Mouse (Mus musculus) effector memory CD4-positive, alpha-beta T cell, adult 5 months (primary cell): ENCODE data around the gene Cops3. TPM values are rescaled to one million over a fixed set of nuclear protein-coding genes. Genes with fewer than 3 reads are reported as not detected.

ENCODE experiments used
- polyA plus RNA-seq: library from polyadenylated mRNA; unstranded; fragments of 100-300 nt; shearing (Covaris generic); gene quantifications from one replicate; pipeline ENCODE4 v1.2.1, GENCODE M21; 2017

Cops3 gene
- 81.7 TPM for polyA plus RNA-seq

GRCm38 (mm10) chr11:59839459-59840126 is at the start of gene Cops3:
Gene Cops3 (minus strand): TSS chr11:59839838.

DNA sequence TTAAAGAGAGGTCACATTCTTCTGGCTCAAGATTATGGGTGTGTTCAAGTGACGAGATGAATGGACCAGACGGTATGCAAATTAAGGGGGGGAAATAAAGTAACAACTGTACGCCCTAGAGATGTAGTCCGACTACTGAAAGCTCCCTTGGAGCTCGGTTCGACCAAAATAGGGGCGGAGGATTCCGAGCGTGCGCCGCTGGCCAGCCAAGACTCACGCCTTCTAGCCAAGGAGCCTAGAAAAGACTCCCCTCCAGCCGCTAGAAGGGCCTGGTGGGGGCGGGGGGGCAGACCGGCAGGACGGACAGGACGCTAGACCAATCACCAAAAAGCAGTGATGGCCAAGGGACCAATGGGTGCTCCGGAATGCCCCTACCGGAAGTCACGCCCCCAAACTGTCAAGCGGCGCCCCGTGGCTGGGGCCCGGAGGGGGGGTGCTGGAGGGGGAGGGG is 605 bp downstream of the Cops3 start, which contains the start of gene Nt5m:
Gene Nt5m (plus strand): TSS at position 440 of the 451 bp plus-strand sequence.

DNA sequence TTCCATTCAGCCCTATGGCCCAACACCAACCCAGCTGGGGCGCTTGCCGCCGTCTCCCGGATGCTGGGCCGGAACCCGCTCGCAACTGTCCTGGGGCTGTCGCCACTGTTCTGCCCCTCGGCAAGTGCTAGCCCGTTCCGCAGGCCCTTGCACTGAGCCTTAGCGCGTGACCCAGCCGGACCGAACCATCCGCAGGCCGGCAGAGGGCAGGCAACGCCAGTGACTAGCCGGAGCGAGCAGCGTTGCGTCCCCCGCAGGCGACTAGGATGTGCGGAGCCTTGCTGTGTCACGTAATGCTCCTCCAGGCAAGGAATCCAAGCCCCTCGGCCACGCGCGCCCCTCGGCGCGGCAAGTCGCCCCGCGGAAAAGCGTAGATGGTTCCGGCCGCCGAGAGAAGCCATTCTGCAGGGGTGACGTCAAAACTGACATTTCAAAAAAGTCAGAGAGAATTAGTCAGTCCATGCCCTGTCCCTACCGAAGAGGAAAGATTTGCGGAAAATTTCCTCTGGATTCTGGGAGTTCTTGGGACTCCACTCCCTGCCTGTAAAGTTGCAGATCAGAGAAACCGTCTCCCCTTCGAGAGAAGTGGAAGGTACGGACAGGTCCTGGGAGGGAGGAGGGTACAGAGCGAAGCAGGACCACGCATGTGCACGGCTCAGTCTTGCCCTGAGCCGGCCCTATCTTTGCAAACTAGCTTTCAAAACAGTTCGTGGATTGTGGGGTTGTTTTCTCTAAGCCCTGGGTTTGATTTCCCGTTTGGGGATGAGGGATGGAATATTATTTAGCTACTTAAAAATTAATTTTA is 29.8 kb downstream of the Cops3 start, which contains the start of gene Flcn:
Gene Flcn (minus strand): TSS at position 347 of the 805 bp plus-strand sequence.

DNA sequence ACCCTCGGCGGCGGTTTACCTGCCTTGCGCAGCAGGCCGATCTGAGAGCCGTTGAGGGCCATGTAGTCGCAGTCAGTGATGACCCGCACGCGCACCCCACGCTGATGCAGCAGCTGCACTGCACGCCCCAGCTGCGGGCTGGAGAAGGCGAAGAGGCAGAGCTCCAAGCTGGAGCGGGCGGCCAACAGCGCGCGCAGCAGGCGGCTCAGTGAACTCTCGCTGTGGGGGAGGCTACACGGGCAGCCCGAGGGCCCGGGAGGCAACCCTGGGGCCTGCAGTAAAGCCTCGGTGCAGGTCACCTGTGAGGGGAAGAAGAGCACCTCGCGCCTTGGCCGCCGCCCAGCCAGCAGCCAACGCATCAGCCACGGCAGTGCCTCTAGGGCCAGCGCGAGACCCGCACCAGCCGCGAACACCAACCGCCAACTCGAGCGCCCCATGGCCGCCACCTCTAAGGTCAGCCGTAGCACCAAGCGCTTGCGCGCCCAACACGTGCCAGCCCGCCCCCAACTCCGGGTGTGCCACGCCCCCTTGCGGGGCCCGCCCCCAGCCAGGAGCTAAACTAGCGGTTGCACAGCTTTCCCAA is 52.3 kb downstream of the Cops3 start, which contains the start of gene Pld6:
Gene Pld6 (minus strand): TSS at position 447 of the 583 bp plus-strand sequence.

Other genes with a start within 250 kb of the Cops3 start
- not detected for gene Olfr223, start 246.5 kb downstream of the Cops3 start, polyA plus RNA-seq
- 95.0 TPM for gene Mprip, start 178.5 kb downstream of the Cops3 start, polyA plus RNA-seq
- not detected for gene Pld6, start 52.2 kb downstream of the Cops3 start, polyA plus RNA-seq
- 60.2 TPM for gene Flcn, start 29.8 kb downstream of the Cops3 start, polyA plus RNA-seq
- 9.6 TPM for gene Nt5m, start 391 bp downstream of the Cops3 start, polyA plus RNA-seq
- gene Med9, start 108.4 kb upstream of the Cops3 start, polyA plus RNA-seq: 5.0 TPM
- 0.39 TPM for gene Rasd1, start 125.1 kb upstream of the Cops3 start, polyA plus RNA-seq
- gene Pemt, start 206.7 kb upstream of the Cops3 start, polyA plus RNA-seq: 2.7 TPM